Mouse (Mus musculus) gastrocnemius, postnatal 36 days (tissue): ENCODE measurements around the gene Tmem39b. TPM values are rescaled to one million over a fixed set of nuclear protein-coding genes. Genes with fewer than 3 reads are reported as not detected.
A peak's percentile ranks its signal among the peaks of the same experiment; 100 is the strongest.

ENCODE experiments used
- DNase-seq, 2 experiments: peaks; one replicate each; pipeline ENCODE4 v3.0.0; 2022
- intact Hi-C: fragments of 180-260 bp; cut with DNase I; formaldehyde crosslinking; loops from one replicate; pipeline ENCODE4 v1.15.1; 2025
- total RNA-seq, 2 experiments: library from RNA; stranded (reverse); gene quantifications; 2 replicates each; pipeline ENCODE4 v1.2.3; 2021

Tmem39b gene
- total RNA-seq, 2 experiments from 2014 or later, result 2.5 to 3.3 TPM

DNA sequence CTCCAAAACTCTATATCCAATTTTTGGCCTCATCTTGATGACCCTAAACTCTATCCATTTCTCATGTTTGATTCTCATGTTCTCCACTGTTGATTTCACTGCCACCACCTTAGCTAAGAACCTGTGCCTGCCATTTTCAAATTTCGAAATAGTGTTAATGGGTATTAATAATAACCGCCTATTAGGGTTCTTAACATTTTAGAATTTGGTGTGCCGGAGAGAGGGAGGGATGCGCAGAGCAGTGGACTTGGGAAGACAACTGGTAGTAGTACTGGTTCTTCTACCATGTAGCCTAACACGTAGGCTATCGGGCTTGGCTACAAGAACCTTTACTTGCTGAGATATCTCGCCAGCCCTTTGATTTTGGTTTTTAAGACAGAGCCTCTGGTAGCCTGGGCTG, 553 bp upstream of the Tmem39b start:
- intact Hi-C loops, result no loop called here
- DNase-seq, result no peak

DNA sequence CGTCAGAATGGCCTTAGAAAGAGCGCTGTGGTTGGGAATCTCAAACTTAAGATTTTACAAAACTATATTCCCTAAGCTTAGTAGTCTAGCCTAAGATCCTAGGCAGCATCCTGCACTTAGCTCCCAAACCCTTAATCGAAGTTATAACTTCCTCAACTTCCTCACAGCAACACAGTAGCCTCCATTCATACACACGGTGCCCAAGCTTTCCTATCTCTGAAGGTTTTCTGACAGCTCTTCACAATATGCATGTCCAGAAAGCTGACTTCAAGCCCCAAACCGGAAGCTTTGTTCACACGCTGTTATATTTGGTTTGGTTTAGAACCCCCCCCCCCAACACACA, 852 bp downstream of the Tmem39b start:
- intact Hi-C loops, result no loop called here
- DNase-seq, result no peak

DNA sequence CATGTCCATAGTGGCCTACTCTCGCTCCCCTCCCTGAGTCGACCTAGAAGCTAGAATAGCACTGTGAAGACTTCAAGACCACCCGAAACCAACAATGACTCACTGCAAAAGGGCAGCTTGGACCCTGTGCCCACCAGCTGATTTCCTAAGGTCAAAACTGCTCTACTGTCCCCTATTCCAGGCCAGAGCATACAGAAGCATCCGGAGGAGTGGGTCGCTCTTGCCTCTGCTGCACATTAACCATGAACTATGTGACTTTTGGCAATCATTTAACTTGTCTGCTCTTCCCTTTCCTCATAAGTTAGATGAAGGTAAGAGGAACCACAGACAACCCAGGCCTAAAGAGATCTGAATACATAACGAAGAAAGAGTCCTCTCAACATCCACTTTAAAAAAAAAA, 12.1 kb downstream of the Tmem39b start:
- no peak for DNase-seq
- intact Hi-C loops, result no loop called here

DNA sequence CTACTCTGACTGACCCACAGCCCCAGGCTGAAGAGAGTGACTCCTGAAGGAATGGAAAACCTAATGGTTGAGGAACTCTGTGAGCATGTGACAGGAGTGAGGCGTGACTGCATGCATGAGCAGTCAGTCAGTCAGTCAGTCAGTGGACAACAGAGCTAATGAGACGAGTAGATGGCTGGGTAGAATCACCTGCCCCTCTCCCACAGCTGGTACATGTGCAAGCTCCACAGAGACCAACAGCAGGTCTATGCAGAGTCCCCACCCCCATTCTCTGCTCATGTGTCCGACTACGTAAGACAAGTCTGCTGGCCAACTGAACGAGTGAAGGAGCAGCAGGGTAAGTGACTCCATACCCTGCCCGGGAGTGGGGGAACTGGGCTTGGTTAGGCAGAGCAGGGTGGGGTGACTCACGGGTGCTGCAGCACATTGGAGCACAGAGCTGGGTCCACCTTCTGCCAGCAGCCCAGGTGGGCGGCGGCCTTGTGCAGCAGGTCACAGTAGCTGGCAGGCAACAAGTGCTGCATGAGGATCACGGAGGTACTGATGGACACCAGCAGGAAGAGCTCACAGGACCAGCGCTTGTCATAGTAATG, 12.6 kb downstream of the Tmem39b start:
- intact Hi-C loops, result no loop called here
- no peak for DNase-seq

DNA sequence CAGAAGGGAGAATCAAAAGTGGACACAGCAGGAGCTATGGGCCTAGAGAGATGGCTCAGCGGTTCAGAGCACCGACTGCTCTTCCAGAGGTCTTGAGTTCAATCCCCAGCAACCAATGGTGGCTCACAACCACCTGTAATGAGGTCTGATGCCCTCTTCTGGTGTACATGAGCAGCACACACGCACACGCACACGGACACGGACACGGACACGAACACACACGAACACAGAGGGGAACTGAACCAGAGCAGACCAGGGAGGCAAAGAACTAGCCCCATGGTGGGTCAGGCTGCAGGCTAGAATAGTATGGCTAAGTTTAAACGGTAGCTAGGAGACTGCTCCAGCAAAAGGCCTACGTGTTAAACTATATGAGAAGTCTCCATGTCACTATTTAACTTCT, 14.8 kb downstream of the Tmem39b start:
- intact Hi-C loops, result no loop called here
- DNase-seq, result no peak

DNA sequence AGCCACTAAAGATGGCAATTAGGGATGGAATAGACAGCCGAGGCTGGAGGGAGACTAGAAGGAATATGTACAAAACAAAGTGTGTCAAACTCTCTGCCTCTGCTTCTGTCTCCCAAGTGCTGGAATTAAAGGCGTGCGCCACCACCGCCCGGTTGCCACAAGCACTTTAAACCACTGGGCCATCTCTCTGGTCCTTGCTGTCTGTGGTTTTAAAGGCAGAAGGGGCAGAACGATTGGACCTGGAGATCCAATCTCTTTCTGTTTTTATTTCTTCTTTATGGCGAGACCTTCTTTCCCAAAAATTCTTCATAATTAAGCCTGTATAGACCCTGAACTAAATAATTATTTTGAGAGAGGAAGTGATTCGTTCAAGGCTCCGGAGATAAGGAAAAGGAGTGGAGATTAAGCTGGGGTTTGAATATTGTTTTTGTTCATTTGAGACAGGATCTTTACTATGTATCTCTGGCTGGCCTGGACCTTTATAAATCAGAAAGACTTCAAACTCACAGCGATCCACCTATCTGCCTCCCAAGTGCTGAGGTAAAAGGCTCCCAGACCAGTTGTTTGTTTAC, 23.7 kb downstream of the Tmem39b start:
- intact Hi-C loops, result no loop called here
- DNase-seq, result no peak

DNA sequence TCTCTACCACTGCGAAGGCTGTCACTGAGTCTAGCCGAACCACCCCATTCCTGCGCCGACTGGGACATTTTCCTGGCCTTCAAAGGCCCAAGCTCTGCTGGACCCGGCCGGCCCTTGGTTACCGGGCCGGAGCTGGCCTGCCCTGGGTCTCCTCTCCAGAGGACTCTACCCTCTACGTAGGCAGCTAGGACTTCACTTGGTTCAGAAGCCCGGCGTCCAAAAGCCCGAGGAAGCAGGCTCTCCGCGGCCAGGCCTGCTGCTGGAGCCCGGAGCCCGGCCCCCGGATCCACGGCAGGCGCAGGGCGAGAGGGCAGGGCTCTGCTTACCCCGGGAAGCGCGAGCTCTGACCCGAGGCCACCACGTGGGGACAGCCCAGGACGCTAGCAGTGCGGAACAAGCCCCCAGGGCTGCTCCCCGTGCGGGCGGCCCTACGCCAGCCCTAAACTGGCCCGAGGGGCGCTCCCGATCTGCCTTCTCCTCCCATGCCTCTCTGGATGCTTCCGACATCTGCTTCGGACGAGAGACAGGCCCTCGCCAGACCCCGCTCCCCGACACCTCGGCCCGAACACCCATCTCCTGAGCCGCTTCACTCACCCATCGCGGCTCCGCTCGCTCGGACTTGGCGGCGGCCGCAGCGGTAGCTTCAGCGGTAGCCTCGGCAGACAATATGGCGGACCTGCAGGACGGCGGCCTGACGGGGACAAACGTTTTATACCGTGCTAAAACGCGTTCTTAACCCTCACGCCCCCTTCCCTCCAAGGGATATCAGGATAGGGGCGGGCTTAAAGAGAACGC, 24.4 kb downstream of the Tmem39b start, which contains the start of gene Kpna6:
Gene Kpna6, minus strand, starts transcription at position 685 of the 795 bp plus-strand sequence.
- intact Hi-C loops, result no loop called here
- DNase-seq, result peak; percentile 83 to 88

DNA sequence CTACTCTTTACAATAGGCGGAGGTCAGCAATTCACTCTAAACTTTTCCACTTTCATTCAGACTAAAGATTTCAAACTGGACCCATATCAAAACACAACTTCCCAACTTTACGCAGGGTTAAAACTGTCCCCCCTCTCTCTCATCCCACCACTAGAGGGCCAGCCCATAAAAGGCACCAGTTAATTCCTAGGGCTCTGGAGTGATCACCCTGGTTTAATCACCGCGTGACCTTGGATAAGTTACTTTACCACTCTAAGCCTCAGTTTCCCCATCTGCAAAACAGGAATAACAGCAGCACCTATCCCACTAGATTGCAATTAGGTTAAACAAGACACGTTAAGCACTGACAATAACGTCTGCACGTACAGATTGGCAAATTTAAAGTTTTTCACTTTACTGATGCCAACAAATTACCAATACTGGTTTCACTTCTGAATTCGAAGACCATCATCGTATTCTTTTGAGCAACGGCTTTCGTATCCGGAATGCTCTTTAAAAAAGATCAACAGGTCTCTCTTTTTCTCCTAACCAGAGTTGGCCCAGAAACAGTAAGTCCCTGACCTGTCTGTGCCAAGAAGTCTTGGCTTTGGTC, 25.1 kb downstream of the Tmem39b start:
- intact Hi-C loops, result no loop called here
- peak in 1 of 2 experiments; percentile 20 for DNase-seq

DNA sequence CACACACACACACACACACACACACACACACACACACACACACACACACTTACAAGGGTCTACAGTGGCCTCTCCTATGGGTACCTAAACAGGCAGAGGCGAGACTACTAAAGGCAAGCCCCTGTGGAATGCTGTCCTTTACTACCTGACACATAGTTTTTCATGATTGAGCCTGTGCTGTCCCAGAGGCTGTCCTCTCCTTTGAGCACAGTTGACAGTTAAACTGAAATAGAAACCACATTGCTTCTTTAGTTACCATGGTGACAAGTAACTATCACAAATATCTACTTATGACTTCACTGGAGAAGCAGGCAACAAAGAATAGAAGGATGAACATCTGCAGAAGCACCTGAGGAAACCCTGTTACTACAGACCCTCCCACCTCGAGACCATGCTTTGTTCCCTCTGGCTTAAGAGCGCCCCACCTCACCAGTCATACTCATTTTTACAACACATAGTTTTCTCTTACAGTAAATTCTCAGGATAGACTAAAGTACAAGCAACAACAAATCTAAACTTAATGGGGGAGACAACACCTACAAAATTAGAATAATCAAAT, 34.3 kb downstream of the Tmem39b start:
- DNase-seq, result no peak
- intact Hi-C loops, result no loop called here

DNA sequence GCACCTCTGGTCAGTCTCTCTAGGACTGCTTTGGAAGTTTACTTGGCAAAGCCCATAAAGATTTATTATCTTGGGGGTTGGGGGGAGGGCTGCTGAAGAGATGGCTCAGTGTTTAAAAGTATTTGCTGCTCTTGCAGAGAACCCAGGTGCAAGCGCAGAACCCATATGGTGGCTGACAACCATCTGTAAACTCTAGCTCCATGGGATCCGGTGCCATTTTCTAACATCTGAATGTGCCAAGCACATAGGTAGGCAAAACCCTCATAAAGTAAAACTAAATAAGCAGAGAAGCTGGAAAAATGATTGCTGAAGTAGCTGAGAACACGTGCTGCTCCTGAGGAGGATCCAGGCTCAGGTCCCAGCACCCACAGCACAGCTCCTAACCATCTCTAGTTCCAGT, 35.1 kb downstream of the Tmem39b start:
- intact Hi-C loops, result no loop called here
- DNase-seq, result no peak

DNA sequence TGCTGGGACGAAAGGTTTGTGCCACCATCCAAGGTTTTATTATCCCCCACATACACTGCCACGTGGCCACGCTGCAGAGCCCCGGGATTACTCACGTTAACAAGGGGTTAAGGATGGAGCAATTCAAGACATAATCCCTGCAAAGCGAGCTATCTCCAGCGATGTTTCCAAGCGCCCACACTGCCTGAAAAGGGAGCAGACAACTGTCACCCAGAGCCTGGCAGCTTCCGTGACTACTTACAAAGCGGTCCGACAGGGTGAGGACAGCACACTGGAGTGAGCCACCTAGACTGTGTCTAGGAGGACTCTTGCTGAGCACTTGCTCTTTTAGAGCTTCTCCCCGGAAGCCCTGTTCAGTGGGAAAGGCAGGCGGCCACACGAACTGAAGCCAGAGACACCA, 41.9 kb downstream of the Tmem39b start:
- no peak for DNase-seq
- intact Hi-C loops, result no loop called here

DNA sequence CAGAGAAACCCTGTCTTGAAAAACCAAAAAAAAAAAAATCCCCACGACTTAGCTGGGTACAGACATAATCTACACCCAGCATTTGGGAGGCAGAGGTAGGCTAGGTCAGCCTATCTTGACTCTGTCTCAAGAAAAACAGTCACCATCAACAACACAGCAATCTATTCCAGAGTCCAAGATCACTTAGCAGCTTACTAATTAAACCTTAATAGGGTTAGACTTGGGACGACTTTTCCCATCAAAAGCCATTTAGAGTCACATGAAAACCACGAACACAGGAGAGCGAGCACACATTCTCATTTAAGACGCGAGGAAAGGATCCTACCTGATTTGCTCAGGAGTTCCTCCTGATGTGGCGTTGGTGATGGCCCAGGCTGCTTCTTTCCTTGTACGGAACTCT, 46.3 kb downstream of the Tmem39b start:
- DNase-seq, result no peak
- intact Hi-C loops, result no loop called here

DNA sequence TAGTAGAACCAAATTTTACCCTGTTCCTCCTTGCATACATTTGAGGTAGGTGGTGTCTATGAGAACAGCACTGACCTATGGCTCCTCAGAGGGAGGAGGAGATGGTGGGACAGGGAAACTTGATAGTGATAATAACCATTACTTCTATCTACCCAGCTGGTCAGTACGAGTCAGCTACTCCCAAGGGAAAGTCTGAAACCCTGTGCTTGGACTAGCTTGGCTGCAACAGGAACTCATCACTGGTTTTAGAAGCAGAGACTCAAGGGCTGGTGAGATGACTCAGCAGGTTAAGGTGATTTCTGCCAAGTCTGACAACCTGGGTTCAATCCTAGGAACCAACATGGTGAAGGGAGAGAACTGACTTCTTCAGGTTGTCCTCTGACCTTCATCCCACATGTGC, 48.0 kb downstream of the Tmem39b start:
- intact Hi-C loops, result no loop called here
- no peak for DNase-seq

DNA sequence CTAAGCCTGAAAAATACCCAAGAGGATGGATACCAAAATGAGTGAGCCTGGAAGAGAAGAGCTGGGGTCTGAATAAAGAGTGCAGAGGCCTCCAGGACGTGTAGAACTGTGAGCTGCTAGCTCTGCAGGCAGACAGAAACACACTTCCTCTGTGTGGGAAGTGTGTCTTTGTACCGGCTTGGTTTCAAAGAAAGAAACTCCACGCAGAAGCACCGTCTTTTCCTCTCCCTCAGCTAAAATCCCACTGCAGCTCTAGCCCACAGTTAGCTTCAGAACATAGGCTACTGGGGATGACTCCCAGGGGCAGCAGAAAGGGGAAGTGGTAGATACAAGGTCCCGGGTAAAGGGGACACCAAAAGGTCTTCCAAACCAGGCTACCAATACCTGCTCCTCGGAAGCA, 51.4 kb downstream of the Tmem39b start:
- DNase-seq, result no peak
- intact Hi-C loops, result no loop called here

DNA sequence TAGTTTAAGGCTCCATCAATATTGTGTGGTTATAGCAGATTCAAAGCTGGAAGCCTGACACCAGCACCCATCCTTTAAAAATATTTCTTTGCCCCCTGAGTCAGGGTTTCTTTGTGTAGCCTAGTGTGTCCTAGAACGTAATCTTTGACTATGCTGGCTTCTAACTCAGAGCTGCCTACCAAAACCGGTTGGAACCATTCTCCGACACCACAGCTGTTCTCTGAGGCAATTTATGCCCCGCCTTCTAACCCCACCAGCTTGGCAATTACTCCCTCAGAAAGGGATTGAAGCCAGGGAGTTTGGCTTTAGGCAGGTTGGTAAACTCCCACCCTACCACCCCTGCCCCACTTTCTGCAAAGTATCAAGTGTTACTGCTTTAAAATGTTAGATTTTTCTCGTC, 54.9 kb downstream of the Tmem39b start:
- intact Hi-C loops, result no loop called here

DNA sequence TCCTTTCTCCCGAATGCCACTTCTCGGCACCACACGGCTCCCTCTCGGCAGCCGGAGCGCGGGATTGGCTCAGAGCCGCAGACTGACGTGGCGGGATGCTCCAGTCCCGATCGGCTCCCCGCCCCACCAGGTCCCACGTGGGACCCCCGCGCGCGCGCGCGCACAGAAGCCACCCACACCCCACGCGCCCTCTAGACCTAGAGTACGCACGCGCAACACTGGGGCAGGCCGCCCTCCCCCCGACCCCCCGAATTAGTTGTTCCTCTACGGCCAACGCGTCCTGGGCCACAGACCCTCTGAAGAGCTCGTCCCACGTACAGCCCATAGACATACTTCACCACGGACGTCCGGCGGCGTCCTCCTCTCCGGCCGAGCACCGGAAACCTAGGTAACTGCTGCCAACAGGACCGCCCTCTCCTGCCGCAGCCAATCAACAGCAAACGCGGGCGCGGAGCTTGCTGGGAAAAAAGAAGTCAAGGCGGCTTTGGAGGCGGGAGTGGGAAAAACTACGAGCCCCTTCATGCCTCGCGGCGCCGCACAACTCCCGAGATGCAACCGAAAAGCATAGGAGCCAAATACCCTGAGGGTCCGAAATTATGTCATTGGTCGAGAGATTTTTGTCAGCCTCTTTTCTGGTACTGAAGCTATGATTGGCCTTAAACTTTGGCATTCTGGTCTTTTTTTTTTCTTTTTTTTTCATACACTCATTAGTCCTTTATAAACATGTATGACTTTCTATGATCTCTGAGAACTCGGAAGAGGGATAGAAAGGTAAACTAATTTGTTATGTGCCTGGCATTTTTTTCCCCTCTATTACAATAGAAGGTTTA, 55.8 kb downstream of the Tmem39b start, which contains the start of gene Txlna:
Gene Txlna, minus strand, starts transcription at position 428 of the 830 bp plus-strand sequence.
- peak; percentile 93 to 94 for DNase-seq
- intact Hi-C loops, result no loop called here

More for the DNA sequence above, 54.9 kb downstream of the Tmem39b start:
- DNase-seq, result no peak

DNA sequence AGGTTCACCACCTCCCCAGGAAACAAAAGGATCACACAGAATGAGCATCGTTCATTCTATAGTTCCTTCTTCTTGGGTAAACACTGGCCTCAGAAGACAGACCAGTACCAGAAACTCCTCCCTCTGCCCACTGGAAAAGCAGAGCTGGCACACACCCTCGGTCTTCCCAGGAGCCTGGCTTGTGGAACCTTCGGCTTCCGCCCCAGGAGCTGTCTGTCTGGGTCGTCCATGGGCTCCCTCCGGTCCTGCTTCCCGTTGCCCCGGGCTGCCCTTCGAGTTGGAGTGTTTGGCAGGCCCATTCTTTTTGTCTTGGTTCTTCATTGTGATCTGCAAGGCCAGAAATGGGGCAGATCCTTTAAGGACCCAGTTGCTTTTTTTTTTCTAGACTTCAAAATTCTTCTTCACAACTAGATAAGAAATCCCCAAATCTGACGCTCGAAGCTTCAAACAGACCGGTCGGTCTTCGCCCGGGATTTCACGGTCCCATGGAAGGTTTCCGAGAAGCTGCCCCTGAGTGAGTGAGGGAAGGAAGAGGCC, 56.5 kb downstream of the Tmem39b start:
- DNase-seq, result no peak
- intact Hi-C loops, result no loop called here

DNA sequence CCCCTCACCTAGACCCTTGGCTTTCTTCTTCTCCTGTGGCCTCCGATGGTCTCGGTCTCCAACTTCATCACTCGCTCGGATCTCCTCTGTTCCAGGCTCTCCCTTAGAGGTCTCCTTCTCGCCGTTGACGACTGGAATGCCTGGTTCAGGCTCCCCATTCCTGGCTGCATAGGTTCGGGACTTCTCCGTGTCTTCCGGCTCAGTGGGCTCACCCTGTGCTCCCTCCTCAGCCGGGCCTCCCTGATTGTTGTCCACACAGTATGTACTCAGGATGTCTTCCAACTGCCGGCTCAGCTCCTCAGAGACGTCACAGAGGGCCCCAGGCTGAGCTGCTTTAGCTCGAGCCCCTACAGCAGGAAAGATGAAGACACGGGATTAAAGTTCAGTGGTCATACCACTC, 57.4 kb downstream of the Tmem39b start:
- intact Hi-C loops, result no loop called here
- DNase-seq, result no peak

DNA sequence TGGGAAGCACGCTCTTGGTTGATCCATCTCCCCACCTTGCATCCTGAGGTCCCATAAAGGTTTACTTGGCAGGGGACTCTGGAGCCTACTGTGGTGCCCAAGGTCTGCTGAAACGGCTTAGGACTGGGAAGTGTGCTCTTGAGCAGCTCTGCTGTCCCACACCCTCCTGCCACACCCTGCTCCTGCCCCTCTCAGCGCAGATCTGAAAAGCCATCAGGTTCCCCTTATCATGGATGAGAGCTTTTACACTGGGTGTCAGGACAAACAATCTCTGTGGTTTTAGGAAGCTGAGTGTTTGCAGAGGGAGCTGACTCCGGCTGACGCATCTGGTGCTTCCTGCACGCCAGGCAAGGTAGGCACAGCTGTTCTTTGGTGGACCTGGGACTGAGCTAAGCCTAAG, 62.8 kb downstream of the Tmem39b start:
- intact Hi-C loops, result no loop called here
- no peak for DNase-seq

DNA sequence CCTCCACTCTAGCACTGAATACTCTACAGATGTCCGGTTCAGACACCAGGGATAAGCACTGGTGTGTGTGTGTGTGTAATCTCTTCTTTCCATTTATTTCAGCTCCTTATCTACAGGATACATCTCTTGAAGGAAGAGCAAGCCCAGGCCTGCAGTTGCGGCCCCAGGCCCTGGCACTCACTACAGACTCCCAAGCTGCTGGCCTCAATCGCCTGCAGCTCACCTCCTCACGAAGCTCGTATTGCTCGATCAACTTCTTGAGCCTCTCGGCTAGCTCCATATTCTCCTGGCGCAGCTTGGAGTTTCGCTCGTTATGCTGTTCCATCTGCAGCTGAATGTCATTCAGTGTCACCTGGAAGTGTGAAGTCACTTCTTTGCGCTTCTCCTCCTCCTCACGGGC, 64.8 kb downstream of the Tmem39b start:
- no peak for DNase-seq
- intact Hi-C loops, result no loop called here
